Mouse (Mus musculus): ENCODE measurements around the gene Mrps6.

GRCm38 (mm10) chr16:92019141-92020118 lies 38.6 kb upstream of the Mrps6 start:
- TF ChIP-seq POLR2A (IDR thresholded peaks at IDR 0.05; ENCODE audit: low read depth, low read length) (0 out of 2 replicates have a peak, but pooled peaks have one; percentile 19), CTCF (IDR thresholded peaks at IDR 0.05; ENCODE audit: borderline replicate concordance, insufficient read depth, low read length) (no peak)

All from embryonic fibroblast, embryonic 13.5 days (primary cell).